Mouse (Mus musculus): ENCODE measurements at regions not wholly inside any gene's neighbourhood (a gene's known extent, or its start where the extent isn't known, plus 50 kb on each side); places are given as distances from the start of the nearest gene placed in this dataset.

DNA sequence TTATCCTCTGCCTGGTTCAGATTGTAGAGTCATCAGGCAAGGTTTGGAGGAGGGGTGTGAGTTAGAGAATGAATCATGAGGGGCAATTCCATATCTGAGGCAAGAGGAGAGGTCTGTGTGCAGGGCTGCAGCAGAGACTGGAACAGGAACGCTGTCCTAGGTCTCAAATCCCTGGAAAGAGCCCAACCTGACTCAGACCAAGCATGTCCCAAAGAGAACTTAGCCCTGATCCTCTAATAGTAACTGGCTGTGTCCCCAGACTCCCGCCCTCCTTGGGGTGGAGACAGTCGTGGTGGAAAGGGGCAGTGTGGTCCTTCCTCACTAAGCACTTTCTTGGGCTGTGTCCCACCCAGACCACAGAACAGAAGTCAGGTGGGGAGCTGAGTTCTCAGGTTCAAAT lies 87.2 kb upstream of the Hes1 start:
- no peak for ATAC-seq (replicated peaks; ENCODE audit: low FRiP score, low TSS enrichment, poor library complexity, severe bottlenecking)

DNA sequence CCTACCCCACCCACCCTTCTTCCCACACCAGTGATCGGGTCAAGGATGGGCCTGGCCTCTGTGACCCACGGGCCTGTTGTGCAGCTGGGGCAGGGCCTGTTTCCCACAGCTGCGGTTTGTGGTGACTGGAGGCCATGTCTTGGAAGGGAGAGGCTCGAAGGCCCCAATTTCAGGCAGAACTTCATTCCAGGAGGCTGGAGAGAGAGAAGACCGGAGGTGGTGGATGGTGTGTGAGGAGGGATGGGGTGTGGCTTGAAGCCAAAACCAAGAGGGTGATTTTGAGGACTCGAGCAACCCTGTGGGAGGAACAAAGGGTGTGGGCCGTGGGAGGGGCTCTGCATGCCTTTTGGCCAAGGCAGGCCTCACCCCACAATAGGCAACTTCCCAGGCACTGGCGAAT lies 86.5 kb upstream of the Hes1 start:
- ATAC-seq (replicated peaks; ENCODE audit: low FRiP score, low TSS enrichment, poor library complexity, severe bottlenecking), result peak; percentile 49; the same call in 1 of the 2 replicates

DNA sequence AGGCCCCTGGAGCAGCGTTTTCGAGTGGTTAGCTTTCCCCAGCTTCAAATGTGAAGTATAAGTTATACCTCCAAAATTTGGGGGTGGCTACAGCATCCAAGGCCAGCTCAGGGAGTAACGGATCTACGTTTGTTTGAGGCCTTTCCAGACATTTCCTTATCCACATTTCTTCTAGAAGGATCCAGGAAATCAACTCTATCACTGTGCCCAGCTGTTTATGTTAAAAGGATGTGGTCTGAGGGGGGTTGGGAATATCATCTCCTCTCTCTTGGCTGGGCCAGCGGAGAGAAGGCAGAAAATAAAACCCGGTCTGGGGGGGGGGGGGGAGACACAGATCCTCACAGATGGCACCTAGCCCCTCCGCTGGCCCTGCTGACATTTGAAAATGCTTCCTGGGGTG lies 85.1 kb upstream of the Hes1 start:
- no peak for ATAC-seq (replicated peaks; ENCODE audit: low FRiP score, low TSS enrichment, poor library complexity, severe bottlenecking)

DNA sequence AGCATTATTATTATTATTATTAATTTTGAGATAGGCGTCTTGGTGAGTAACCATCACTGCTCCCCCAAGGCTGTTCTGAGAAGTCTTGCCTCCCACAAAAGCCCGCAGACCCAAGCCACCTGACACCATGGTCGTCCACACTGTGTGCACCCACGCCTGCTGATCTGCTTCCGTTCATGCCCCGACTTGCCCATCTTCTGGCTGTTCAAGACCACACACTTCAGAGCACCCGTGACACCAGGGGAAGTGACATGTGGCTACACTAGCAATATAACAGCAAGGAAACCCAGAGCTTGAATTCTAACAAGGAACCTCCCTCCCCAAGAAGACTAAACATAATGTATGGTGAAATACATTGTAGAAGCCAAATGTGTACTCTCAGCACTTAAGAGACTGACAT lies 82.6 kb upstream of the Hes1 start:
- ATAC-seq (replicated peaks; ENCODE audit: low FRiP score, low TSS enrichment, poor library complexity, severe bottlenecking), result no peak

DNA sequence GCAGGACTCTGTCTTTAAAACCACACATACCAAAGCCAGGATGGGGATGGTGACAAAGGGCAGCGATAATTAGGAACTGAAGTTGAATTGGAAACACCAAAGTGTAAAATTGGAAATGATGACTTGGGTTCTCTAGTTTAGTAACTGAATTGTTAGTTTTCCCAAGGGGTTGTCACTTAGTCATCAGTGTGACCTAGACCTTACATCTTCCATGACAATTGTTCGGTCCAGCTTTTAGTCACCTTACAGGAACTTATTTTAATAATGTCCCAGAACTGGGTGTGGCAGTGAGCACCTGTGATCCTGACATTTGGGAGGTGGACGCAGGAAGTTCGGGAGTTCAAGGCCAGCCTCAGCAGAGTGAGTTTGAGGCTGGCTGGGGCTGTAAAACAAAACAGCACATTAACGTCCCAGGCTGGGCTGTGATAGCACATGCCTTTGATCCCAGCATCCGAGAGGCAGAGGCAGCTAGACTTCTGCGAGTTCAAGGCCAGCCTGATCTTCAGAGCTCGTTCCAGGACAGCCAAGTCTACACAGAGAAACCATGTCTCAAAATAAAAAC lies 81.9 kb upstream of the Hes1 start:
- no peak for ATAC-seq (replicated peaks; ENCODE audit: low FRiP score, low TSS enrichment, poor library complexity, severe bottlenecking)

DNA sequence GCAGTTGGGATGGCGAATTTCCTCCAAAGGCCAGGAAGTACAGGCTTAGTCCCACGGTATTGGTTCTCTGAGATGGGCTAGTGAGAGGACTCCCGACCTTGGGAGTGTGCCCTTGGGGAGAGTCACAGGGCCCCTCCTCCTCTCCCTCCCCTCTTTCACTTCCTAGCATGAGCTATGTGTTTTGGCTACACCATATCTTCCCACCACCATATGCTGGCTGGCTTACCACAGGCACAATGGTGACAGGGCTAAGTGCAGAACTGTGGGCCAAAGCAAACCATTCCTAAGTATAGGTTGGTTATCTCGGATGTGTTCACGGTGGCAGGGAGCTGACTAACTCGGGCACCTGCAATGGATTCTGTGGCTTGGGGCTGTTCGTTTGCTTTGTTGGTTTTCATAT lies 81.0 kb upstream of the Hes1 start:
- ATAC-seq (replicated peaks; ENCODE audit: low FRiP score, low TSS enrichment, poor library complexity, severe bottlenecking), result no peak

DNA sequence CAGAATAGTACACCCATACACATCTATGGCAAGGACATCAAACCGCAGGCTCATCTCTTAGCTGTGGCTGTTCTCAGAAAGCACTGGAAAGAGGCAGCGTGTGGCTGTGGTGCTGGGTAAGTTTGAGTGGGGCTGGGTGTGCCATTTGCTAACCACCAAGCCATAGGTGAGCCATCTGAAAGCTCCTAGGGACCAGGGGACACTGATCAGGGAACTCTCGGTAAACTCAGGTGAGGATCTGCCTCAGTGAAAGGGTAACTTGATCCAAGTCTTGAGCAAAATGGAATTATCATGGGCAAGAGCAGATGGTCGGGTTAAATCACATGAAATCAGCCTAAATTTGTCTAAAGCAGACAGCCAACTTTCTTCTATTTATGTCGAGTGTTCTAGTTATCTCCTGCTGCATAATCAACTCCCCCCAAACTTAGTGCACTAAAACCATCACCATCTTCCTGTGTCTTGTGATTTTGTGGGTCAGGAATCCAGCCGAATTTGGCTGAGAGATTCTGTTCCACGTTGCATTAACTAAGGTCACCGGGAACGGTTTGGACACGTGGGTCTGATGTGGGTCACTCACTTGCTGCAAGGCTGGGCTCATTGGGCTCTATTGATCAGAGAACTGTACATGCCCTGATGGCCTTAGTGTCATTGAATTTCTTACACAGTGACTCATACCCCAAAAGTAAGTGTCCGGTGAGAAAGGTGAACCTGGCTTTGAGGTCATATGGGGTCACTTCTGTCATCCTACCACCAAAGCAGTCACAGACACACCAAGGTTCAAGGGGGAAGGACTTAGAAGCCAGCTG lies 78.9 kb upstream of the Hes1 start:
- no peak for ATAC-seq (replicated peaks; ENCODE audit: low FRiP score, low TSS enrichment, poor library complexity, severe bottlenecking)

DNA sequence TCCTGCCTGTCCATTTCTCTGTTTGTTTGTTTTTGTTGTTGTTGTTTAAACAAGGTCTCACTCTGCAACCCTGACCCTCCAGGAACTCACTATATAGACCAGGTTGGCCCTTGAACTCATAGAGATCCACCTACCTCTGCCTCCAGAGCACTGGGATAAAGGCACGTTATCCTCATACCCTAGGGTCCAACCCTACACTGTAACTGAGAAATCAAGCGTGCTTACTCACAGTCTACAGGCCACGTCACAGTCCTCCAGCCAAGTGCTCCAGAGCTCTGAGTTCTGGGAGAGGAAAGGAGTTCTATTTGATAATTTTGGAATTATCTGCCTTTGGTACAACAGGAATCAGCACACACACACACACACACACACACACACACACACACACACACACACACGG lies 76.6 kb upstream of the Hes1 start:
- no peak for ATAC-seq (replicated peaks; ENCODE audit: low FRiP score, low TSS enrichment, poor library complexity, severe bottlenecking)

DNA sequence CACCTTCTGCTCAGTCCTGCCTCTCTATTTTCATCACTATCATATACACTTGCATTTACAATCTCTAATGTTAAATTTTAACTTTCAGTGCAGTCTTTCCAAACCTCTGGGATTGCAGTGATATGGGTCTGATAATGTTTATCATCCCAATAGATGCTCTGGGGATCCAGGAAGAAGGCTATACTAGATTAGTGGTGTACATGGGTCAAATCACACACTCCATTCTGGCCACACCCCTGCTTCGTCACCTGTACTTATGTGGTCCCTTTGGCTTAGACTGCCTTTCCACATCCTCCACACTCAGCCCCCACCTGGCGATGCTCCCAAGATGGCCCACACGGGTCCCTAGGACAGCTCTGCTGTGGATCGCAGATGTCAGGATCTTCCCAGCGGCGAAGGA lies 76.2 kb upstream of the Hes1 start:
- no peak for ATAC-seq (replicated peaks; ENCODE audit: low FRiP score, low TSS enrichment, poor library complexity, severe bottlenecking)

DNA sequence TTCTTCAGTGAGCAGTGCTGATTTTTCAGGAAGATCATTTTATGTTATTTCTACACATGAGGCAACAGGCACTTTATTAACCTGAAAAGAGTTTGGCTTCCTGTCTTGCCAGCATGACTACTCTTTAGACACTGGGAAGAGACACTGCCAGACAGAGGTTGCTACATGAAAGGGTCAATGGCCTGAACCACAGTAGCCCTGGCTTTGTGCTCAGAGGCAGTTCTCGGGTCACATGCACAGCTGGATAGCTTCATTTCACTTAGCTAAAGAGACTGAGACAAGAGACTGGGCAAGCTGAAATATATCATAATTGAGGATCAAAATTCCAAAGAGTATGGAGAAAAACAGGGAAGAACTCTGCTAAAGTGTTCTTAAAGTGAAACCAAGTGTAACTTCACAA lies 74.9 kb upstream of the Hes1 start:
- ATAC-seq (replicated peaks; ENCODE audit: low FRiP score, low TSS enrichment, poor library complexity, severe bottlenecking), result no peak

DNA sequence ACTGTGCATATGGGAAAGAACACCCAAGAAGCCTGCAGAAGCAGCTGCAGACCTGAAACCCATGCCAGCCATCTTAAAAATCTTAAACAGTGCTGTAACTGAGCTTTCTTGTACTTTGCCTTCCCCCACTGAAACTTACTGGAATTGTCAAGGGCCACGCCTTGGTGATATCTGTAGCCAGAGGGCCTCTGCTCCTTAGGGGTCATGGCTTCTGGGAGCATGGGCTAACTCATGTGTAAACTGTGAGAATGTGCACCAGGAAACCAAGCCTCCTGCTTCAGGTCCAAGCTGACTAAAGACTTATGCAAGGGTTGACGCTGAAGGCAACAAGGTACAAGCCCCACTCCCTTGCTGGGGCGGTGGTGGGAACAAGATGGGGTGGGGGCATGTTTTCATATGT lies 73.8 kb upstream of the Hes1 start:
- ATAC-seq (replicated peaks; ENCODE audit: low FRiP score, low TSS enrichment, poor library complexity, severe bottlenecking), result no peak

DNA sequence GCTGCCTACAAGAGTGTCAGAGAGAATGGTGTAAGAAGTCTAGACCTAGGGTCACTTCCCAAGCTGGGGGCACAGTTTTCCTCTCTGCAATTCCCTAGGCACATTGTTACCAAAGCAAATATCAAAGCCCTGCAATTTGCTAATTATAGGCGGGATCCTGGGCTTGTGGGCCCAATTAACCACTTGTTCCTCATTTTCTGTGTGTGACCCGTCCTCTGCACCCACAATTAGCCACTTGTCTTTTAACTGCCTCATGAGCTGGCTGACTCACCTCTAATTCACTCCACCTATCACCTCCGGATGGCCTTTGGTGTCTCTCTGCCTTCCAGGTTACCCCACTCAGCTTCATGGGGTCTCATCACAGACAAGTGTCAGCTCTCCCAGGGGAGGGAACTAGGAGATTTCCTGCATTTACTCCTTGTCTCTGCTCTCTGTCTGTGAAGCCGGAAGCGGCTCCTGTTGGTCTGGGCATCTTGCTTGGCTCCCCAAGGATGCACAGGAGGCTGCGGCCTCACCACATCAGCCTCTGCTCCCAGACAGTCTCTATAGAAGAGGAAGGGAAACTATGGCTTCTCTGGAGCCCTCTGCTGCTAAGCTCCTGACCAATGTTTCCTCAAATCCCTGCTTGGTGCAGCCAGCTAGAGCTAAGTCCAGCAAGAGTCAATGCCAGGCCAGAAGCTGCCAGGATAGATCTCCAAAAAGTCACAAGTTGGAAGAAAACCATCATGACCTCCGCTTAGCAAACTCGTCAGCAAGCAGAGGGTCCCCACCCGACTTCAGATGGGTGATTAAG lies 73.2 kb upstream of the Hes1 start:
- no peak for ATAC-seq (replicated peaks; ENCODE audit: low FRiP score, low TSS enrichment, poor library complexity, severe bottlenecking)

DNA sequence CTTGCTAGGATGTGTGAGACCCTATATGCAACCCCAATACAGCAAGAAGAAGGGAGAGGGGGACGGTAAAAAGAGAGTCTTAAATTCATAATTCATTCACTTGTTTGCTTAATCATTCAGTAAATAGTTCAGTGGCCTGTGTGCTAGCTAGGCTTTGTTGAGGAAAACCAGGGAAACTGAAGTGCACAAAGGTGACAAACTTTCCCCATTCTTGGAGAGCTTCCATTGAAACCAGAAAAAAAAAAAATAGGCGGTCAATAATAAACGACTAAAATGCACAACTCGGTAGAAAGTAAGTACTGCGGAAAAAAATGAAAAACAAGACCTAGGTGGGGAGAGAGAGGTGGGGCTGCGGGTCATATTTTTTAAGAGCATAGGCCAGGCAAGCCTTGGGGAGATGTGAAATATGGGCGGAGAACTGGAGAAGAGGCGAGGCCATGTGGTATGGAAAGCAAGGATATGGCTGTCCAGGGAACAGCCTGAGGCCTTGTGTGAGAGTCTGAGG lies 72.3 kb upstream of the Hes1 start:
- no peak for ATAC-seq (replicated peaks; ENCODE audit: low FRiP score, low TSS enrichment, poor library complexity, severe bottlenecking)

DNA sequence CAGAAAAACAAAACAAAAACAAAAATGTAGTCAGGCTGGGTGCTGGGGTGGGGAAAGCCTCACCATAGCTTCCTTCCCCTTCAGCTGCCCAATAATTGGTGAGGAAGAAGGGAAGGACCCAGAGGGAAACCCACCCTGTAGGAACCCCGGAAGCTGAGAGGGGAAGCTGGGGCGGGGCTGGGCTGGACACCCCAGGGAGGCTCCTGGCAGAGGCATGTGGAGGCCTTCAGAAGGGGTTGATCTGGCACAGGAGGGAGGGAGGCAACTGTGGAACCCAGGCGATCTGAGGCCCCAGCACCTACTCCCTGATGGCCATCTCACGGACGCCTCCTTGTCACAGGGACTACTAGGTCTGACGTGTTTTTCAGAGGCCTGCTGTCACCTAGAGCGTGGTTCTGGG lies 71.1 kb upstream of the Hes1 start:
- no peak for ATAC-seq (replicated peaks; ENCODE audit: low FRiP score, low TSS enrichment, poor library complexity, severe bottlenecking)

DNA sequence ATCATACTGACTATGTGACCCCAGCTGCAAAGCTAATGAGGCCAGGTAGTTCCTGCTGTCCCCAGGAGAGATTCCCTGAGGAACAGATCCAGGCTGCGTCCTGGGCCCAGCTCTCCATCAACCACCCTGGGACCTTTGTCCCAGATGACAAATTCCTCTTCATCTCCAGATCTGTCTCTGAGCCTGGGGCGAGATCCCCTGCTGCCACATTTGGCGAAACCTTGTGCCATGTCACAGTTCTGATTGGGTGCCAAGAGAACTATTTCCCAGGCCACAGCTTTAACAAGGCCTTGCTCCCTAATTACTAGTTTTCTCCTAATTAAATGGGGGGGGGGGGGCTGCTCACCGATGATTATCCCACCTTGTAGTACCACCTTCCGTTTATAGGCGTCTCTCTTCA lies 70.6 kb upstream of the Hes1 start:
- no peak for ATAC-seq (replicated peaks; ENCODE audit: low FRiP score, low TSS enrichment, poor library complexity, severe bottlenecking)

DNA sequence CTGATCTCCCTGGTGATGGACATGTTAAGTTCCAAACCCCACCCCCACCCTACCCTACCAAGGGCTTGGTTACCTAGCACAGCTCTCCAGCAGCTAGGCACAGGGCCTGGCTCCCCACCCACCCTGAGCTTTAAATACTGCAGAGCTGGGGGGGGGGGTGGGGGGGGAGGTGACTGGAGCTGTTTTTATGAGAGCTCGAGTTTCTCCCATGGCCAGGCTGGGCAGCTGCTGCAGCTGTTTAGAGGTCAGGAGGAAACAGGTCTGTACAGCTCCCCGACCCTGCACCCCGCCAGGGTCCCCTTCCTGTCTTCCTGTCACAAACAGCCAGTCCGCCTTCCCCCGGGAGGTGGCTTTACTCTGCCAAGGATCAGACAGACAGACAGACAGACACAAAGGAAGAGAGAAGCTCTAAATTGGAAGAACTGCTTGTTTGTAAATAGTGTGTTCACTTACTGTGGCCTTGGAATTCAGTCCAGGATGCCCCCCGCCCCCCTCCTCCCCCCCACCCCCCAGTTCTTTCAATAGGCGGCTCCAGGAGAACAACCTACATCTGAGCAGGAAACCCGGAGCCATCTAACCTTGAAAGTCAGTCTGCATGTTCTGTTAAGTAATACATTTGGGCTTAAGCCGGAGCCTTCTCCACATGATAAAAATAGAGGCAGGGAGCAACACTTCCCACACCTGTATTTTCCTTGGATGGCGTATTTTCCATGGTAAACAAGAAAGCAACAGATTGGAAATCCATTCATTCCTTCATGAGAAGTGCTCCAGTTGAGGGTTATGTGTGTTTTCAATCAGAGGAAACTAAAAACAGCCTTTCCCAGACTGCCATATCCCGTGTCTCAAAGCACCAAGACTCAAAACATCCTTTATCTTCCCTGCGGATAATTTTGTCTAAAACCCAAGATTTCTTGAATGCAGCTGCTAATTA lies 67.8 kb upstream of the Hes1 start:
- ATAC-seq (replicated peaks; ENCODE audit: low FRiP score, low TSS enrichment, poor library complexity, severe bottlenecking), result no peak

DNA sequence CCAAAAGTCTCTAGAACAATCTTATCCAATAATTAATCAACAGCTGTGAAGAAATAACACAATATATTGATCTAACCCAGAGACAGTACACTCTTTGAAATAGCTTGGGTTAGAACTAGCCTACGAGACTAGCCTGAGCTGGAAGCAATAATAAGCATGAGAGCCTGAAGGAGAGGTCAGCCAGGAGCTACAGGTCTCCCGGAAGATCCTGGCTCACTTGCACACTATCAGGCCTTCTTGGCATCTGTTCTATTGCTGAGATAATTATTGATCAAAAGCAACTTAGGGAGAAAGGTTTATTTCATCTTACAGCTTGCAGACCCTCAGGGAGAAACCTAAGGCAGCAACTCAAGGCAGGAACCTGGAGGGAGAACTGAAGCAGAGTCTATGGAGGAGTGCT lies 64.0 kb upstream of the Hes1 start:
- no peak for ATAC-seq (replicated peaks; ENCODE audit: low FRiP score, low TSS enrichment, poor library complexity, severe bottlenecking)

DNA sequence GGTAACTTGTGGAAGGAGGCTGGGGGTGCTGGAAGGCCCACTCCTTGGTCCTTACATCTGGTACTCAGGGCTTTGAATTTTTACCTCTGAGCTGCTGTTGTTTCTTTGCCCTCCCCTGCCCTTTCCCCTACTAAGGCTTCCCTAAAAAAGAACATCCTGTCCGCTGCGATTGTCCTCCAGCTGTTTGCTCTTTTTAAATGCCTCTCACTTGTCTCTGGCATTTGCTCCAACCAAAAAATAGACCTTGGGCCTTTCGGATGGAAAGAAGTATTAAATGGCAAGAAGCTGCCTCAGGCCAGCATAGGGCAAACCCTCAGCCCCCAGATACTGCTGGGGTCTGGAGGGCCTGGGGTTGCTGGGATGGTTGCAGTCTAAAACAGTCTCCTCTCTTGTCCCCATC lies 59.1 kb upstream of the Hes1 start:
- no peak for ATAC-seq (replicated peaks; ENCODE audit: low FRiP score, low TSS enrichment, poor library complexity, severe bottlenecking)

DNA sequence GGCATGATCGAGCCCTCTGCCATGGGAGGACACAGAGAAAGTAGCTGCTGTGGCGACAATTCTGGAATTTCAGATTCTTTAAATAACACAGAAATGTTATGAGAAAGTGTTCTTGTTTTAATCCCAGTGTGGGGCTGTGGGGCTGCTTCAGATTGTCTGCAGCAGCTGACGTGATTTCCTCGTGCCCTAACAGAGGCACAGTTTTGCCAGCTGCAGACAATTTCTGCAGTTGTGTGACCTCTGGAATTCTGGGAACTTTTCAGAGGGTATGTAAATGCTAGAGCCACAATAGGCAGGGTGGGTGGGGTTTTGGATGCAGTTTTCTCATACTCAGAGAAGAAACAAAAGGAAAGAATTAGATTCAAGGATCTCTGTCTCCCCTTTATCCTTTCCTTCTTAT lies 57.4 kb upstream of the Hes1 start:
- no peak for ATAC-seq (replicated peaks; ENCODE audit: low FRiP score, low TSS enrichment, poor library complexity, severe bottlenecking)
